Mouse (Mus musculus): ENCODE measurements around the gene Msi2. TPM values are rescaled to one million over a fixed set of nuclear protein-coding genes. Genes with fewer than 3 reads are reported as not detected.

Gene Msi2
- total and polyA plus RNA-seq, 2 experiments, result 6.4 to 10.8 TPM

DNA sequence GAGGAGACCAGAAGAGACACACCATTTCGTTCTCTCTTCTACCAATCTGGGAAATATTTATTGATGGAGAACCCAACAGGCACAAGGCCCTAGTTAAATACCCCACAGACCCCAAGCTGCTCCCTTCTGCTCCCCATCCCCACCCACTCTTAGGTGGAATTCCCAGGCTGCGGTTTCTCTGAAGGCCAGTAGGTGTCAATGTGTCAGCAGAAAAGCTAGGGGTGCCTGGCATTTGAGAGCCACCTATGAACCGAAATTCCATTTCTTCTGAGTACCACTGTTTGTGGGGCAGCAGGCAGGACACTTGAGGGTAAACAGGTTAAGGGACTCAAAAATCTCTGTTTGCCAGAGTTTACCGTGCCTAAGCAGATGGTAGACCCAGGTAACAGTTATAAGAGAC lies 426.6 kb downstream of the Msi2 start:
- WGBS, result 54% methylated on average over 4 of the region's 4 CpGs
- Histone ChIP-seq H3K4me1 (ENCODE audit: control insufficient read depth, insufficient read depth, low read length) (peaks cover 4% of the 10 kb centered on the region; the same call in 1 of the 2 replicates), H3K36me3 (ENCODE audit: control insufficient read depth, insufficient read depth, low read length) (no peaks in the 10 kb centered on the region), H3K27me3 (ENCODE audit: control insufficient read depth, insufficient read depth, low read length) (peaks cover 7% of the 10 kb centered on the region), H3K9ac (ENCODE audit: low read depth, low read length) (no peak overlapping the region), H3K79me2 (ENCODE audit: control insufficient read depth, insufficient read depth, low read length) (no peaks in the 10 kb centered on the region), H3K27ac (replicated peaks; ENCODE audit: insufficient read depth, low read depth, low read length) (no peak overlapping the region), H3K4me3 (ENCODE audit: insufficient read depth, low read depth, low read length) (no peak overlapping the region)
- DNase-seq (ENCODE audit: extremely low read depth, low read depth, low spot score), result no peak
- no peak for TF ChIP-seq POLR2A (IDR thresholded peaks at IDR 0.05; ENCODE audit: extremely low read depth, insufficient read depth, low read length)
- peak; percentile 39 for TF ChIP-seq CTCF (IDR thresholded peaks at IDR 0.05; ENCODE audit: low read depth, low read length)

DNA sequence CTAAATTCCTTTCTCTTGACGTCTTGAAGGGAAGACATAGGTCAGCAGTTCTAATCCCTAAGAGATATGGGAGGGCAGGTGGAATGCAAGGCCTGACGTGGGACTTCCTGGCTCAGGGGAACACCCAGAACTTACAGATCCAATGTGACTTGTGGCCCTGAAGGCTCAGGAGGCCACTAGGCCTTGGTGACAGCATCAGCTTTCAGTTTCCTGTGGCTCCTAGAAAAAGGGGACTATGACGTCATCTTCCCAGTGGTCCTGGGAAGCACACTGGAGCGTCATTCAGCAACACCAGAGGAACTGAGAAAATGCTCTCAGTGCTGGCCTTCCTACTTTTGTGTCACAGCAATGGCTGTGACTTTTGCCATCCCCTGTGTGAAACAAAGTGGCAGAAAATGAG lies 427.1 kb downstream of the Msi2 start:
- WGBS, result 73% methylated on average over 4 of the region's 4 CpGs
- DNase-seq (ENCODE audit: extremely low read depth, low read depth, low spot score), result no peak
- H3K27me3 ChIP-seq (ENCODE audit: control insufficient read depth, insufficient read depth, low read length), result peaks cover 7% of the 10 kb centered on the region
- no peak overlapping the region for H3K9ac ChIP-seq (ENCODE audit: low read depth, low read length)
- no peak overlapping the region for H3K27ac ChIP-seq (replicated peaks; ENCODE audit: insufficient read depth, low read depth, low read length)
- H3K79me2 ChIP-seq (ENCODE audit: control insufficient read depth, insufficient read depth, low read length), result no peaks in the 10 kb centered on the region
- peaks cover 4% of the 10 kb centered on the region; the same call in 1 of the 2 replicates for H3K4me1 ChIP-seq (ENCODE audit: control insufficient read depth, insufficient read depth, low read length)
- H3K36me3 ChIP-seq (ENCODE audit: control insufficient read depth, insufficient read depth, low read length), result no peaks in the 10 kb centered on the region
- no peak overlapping the region for H3K4me3 ChIP-seq (ENCODE audit: insufficient read depth, low read depth, low read length)
- TF ChIP-seq POLR2A (IDR thresholded peaks at IDR 0.05; ENCODE audit: extremely low read depth, insufficient read depth, low read length) (no peak), CTCF (IDR thresholded peaks at IDR 0.05; ENCODE audit: low read depth, low read length) (no peak)

Other genes starting within 250 kb of the Msi2 start
- gene Akap1, start 146.1 kb upstream of the Msi2 start, total RNA-seq (2014; rRNA removed), result 37.7 and 53.6 TPM in 2 replicates
- 58.0 and 81.5 TPM in 2 replicates for gene Akap1, start 146.1 kb upstream of the Msi2 start, polyA plus RNA-seq (2012; rRNA removed)
- gene Scpep1, start 237.0 kb upstream of the Msi2 start, total RNA-seq (2014; rRNA removed), result 27.9 and 32.8 TPM in 2 replicates
- 22.5 and 27.6 TPM in 2 replicates for gene Scpep1, start 237.0 kb upstream of the Msi2 start, polyA plus RNA-seq (2012; rRNA removed)
- gene Elobl, start 248.4 kb upstream of the Msi2 start, total RNA-seq (2014; rRNA removed), result not detected in 2 replicates
- gene Elobl, start 248.4 kb upstream of the Msi2 start, polyA plus RNA-seq (2012; rRNA removed), result 1.2 TPM in 1 of 2 replicates, not detected in the other